Mouse (Mus musculus): ENCODE measurements at regions not wholly inside any gene's neighbourhood (a gene's known extent, or its start where the extent isn't known, plus 50 kb on each side); places are given as distances from the start of the nearest gene placed in this dataset.

DNA sequence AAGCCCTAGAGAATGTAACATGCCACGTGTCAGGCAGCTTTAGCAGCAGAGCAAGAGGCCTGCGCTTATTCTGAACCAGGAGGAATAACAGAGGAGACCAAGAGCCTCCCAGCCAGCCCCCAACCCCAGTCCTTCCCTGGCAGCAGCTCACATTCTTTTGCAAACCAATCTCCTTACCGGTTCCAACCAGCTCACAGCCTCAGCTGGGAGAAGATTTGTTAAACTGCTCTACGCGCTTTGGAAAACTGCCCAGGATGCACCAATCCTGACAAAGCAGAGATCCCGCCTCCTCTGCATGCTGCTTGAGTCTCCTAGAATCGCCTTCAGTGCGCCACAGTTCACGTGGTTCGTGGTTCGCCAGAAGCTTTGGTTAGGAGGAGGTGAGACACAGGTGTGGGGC, 51.8 kb downstream of the Gm9376 start:
- DNase-seq (ENCODE audit: low read depth) = no peak

- DNase-seq (ENCODE audit: low read depth) = no peak
Observed at GRCm38 (mm10) chr14:118320101-118320500, 53.3 kb downstream of the Gm9376 start.

DNA sequence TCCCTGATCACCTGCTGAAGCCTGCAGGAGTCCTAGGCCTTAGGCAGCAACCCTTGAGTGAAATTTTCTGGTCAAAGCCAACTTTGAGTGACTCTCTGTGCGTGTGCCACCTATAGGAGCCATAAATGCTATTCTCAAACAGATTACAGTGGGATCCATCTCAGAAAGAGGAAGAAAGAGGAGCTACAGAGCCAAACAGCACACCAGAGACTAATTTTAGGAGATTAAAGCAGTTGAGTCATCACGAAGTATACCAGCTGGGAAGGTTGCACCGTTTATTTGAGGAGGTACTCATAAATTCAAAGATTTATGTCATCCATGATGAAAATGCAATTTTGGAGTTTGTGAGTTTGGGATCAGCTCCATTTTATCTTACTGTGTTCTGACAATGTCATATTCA, 54.3 kb downstream of the Gm9376 start:
- no peak for DNase-seq (ENCODE audit: low read depth)

- DNase-seq (ENCODE audit: low read depth) = no peak
Observed at GRCm38 (mm10) chr14:118322003-118322821, 55.5 kb downstream of the Gm9376 start.

- no peak for DNase-seq (ENCODE audit: low read depth)
Observed at GRCm38 (mm10) chr14:118322865-118323264, 56.1 kb downstream of the Gm9376 start.

- no peak for DNase-seq (ENCODE audit: low read depth)
Observed at GRCm38 (mm10) chr14:118338071-118338470, 71.3 kb downstream of the Gm9376 start.

DNA sequence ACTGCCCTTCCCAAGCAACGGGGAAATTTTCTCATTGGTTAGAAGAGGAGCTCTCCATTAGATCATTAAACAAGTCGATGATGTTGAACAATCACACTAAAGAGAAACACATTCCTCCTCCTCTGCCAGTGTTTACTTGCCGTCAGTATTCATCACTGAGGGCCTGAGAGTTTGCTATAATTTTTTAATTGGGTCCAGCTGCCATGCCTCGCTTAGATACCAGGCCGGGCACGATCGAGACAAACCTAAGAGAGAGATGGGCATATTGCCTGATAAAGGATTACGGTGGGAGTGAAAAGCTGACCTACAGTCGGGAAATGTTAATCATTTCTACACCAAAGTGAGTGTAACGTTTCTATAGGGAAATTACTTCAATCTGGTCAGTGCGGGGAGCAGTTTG, 96.2 kb downstream of the Gm9376 start:
- no peak for DNase-seq (ENCODE audit: low read depth)

DNA sequence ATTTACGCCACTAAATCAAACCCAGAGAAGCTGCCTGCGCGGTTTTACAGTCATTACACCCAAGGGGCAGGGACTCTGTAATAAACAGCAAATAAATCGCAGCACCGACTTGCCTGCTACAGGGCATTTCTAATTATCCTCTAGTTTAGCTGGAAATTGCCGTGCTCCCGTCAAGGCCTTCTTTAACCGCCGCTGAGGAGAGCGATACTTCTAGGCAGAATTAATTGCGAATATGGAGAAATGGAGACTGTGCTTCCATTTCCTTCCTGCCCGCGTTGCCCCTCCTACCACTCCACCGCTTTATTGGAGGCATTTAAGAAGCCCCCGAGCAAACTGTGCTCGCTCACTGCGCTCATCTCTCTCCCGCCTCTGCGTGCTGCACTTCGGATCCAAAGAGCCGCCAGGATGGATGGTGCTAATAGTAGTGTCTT, 96.6 kb downstream of the Gm9376 start:
- no peak for DNase-seq (ENCODE audit: low read depth)

DNA sequence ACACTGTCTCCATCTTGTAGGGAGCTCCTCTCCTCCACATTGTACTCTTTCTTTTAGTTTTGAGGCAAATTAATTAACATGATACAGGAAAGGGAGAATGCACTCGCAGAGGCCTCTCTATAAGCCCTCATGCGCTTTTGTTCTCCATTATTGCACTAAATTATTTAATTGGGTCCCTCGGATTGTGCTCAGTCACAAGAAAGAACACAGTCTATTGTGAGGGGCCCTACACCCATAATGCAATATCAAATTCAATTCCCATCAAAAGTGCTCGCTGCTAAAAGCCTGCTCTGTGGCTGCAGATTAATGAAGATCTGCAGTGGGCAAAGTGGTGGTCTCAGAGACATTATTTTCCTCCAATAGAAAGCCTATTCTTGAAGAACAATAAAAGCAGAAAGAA, 99.8 kb downstream of the Gm9376 start:
- DNase-seq (ENCODE audit: low read depth) = no peak

DNA sequence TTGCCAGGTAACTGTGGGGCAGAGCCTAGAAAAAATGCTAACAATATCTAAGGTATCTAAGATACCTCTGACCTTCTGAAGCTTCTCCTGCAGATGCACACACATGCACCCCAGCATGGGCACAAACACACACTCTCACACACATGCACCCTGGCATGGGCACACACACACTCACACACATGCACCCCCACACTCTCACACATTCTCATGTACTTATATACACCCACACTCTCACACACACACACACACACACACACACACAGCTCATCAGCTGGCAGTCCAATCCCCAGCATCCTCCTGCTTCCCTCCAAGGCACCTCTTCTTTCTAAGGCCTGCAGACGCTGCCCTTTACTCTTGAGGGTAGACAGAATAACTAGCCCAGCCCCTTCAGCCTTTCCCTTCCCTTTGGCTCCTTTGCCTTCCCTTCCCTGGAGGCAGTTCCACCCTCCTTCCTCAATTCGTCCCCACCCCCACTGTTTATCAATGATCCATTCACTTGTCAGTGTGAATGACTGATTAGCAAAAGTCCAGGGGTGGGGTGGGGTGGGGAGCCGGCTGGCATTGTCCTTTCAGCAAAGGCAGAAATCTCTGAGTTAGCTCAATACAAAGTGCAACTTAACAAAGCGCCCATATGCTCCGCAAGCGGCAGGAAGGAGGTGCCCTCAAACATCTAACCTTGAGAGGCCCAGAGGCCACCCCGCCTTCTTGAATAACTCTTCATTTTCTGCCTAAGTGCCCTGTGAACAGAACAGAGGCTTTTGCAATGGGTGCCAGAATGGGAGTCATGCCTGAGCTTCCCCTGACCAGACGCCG, 102.1 kb downstream of the Gm9376 start:
- no peak for DNase-seq (ENCODE audit: low read depth)

DNA sequence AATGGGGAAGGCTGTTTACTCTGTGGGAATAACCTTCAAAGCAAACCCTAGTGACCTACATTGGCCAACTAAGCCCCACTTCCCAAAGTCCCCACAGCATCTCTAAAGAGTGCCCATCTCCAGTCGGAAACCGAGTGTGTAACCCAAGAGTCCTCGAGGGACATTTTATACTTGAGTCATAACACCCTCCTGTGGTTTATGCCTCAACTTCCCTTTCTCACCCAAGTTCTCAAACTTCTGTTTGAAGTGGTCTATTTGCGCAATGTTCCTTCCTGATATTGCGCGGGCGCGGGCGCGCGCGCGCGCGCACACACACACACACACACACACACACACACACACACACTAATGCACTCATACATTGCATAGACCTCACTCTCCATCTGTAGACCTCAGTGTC, 104.6 kb downstream of the Gm9376 start:
- DNase-seq (ENCODE audit: low read depth) = no peak

- no peak for DNase-seq (ENCODE audit: low read depth)
Observed at GRCm38 (mm10) chr14:118374819-118375520, 108.2 kb downstream of the Gm9376 start.

DNA sequence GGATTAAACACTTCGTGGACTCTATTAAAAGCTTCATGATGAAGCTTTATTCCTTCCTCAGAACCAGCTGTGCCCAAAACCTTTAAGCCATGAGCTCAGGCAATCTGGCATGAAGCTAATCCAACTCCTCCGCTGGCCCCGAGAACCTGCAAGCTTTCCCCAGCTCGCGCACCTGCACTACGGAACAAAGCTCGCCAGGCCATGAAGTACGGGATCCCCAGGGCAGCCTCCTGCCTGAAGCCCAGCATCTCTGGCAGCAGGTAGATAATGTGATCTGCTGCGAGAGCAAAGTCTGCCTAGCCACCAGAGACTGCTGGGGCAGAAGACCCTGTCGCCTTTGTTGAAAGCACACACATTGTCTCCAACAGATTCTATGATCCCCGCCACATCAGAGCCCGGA, 108.9 kb downstream of the Gm9376 start:
- no peak for DNase-seq (ENCODE audit: low read depth)

- DNase-seq (ENCODE audit: low read depth) = no peak
Observed at GRCm38 (mm10) chr14:118379624-118380023, 112.9 kb downstream of the Gm9376 start.

- no peak for DNase-seq (ENCODE audit: low read depth)
Observed at GRCm38 (mm10) chr14:118385529-118385932, 118.8 kb downstream of the Gm9376 start.

- peak; percentile 14 for DNase-seq (ENCODE audit: low read depth)
Observed at GRCm38 (mm10) chr14:118388061-118388460, 121.3 kb downstream of the Gm9376 start.

GRCm38 (mm10) chr14:118390790-118391189, 124.0 kb downstream of the Gm9376 start:
- no peak for DNase-seq (ENCODE audit: low read depth)

- no peak for DNase-seq (ENCODE audit: low read depth)
Observed at GRCm38 (mm10) chr14:118391561-118391960, 124.8 kb downstream of the Gm9376 start.

GRCm38 (mm10) chr14:118393676-118394075, 126.9 kb downstream of the Gm9376 start:
- DNase-seq (ENCODE audit: low read depth) = no peak

DNA sequence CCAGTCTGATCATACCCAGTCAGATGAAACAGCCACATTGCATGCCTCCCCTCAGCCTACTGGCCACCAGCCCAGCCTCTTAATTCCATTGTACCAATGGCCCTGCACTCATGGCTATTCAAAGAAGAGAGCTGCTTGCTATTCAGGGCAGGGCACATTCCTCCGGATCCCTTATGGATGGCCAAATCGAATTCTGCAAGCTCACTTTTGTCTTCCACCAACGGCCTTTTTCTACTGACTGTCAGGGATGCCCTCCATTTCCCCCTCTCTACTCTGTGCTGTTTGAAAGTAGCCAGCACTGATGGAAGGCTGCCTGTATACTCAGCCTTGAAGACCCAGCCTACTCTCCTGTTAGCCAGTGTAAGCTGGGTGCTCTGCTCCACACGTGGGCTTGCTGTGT, 147.5 kb downstream of the Gm9376 start:
- no peak for DNase-seq (ENCODE audit: low read depth)

- DNase-seq (ENCODE audit: low read depth) = no peak
Observed at GRCm38 (mm10) chr14:118416163-118416562, 149.4 kb downstream of the Gm9376 start.

DNA sequence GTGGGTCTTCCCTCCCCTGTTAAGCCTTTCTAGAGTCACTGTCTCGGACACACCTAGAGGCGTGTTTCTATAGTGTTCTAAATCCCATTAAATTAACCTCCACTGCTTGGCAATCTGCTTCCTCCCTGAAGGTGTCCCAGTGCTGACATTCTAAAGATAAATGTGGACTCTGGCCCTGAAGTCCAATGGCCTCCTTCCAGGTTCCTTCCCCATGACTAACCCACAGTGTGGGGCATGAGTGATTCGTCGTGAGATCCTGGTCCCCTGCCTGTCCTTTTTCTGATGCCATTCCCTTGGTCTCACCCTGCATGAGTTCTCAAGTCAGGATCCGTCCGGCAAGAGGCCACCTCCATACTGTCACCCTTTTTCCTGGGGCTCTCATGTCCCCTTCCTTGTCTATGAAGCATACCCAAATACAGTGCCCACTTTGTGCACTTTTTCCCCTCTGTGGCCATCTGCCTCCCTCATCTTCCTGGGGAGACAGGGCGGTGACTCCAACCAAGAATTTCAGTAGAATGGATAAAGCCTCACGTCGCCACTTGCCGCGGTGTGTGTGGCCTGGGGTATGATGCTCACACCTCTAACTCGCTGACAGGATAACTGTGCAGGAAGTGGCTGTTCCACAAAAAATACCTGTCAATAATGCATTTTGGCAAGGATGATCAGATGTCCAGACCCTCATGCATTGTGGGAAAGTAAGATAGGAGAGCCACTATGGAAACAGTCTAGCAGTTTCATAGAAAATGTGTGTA, 152.9 kb downstream of the Gm9376 start:
- DNase-seq (ENCODE audit: low read depth) = no peak
